Mouse (Mus musculus) intestine, embryonic 16.5 days (tissue): Measurements from ENCODE around the gene Tmem200c. TPM values are rescaled to one million over a fixed set of nuclear protein-coding genes. Genes with fewer than 3 reads are reported as not detected.

Source experiments
- ATAC-seq: fragments of 200-750 bp; cut with Nextera tagmentation; 2 replicates; pipeline ENCODE4 v1.8.0; 2017; ENCODE audit warnings: moderate TSS enrichment, moderate library complexity
- H3K27ac ChIP-seq: fragments of 300-500 bp; sonication (generic); 2 replicates; pipeline ENCODE4 v1.5.1; 2014; ENCODE audit warnings: mild to moderate bottlenecking, low read length
- H3K27me3 ChIP-seq: fragments of 300-500 bp; sonication (generic); replicated peaks from 2 replicates; pipeline ENCODE4 v1.6.1; 2014; ENCODE audit warnings: low read length, control low read depth, mixed read lengths; ENCODE audit not compliant: control insufficient read depth, insufficient read depth
- H3K36me3 ChIP-seq: fragments of 300-500 bp; sonication (generic); 2 replicates; pipeline ENCODE4 v1.6.1; 2014; ENCODE audit warnings: low read length, control low read depth; ENCODE audit not compliant: control insufficient read depth, insufficient read depth
- H3K4me1 ChIP-seq: fragments of 300-500 bp; sonication (generic); 2 replicates; pipeline ENCODE4 v1.6.1; 2014; ENCODE audit warnings: low read length, control low read depth, mixed read lengths; ENCODE audit not compliant: control insufficient read depth, insufficient read depth
- H3K4me2 ChIP-seq: fragments of 300-500 bp; sonication (generic); 2 replicates; pipeline ENCODE4 v1.6.1; 2014; ENCODE audit warnings: low read depth, low read length, control low read depth
- H3K4me3 ChIP-seq: fragments of 300-500 bp; sonication (generic); 2 replicates; pipeline ENCODE4 v1.5.1; 2014; ENCODE audit warnings: mild to moderate bottlenecking, low read length
- H3K9ac ChIP-seq: fragments of 300-500 bp; sonication (generic); 2 replicates; pipeline ENCODE4 v1.6.1; 2014; ENCODE audit warnings: low read depth, low read length
- H3K9me3 ChIP-seq: fragments of 300-500 bp; sonication (generic); 2 replicates; pipeline ENCODE4 v1.6.1; 2016; ENCODE audit warnings: low read length, control low read depth; ENCODE audit not compliant: control insufficient read depth
- WGBS: fragments of 180-500 bp; shearing (Covaris S2); extraction: QIAGEN DNeasy Blood & Tissue Kit; methylation state at CpG from one replicate; pipeline ENCODE4 v1.1.7; 2014; 5-methylcytosine and 5-hydroxymethylcytosine counted together
- polyA plus RNA-seq: library from polyadenylated mRNA; unstranded; fragments of >200 nt; fragmentation: Nextera tagmentation; extraction: Ambion mirVana; gene quantifications from 2 replicates; pipeline ENCODE4 v1.2.1, GENCODE M21; 2015

Gene Tmem200c
- polyA plus RNA-seq, 1 experiment from 2014 or later: 0.10 TPM

- peak; percentile 69 for ATAC-seq
- Histone ChIP-seq H3K36me3 (no peaks in the 10 kb centered on the region), H3K4me2 (no peak overlapping the region), H3K9me3 (no peaks in the 10 kb centered on the region), H3K9ac (no peak overlapping the region), H3K27ac (no peak overlapping the region), H3K27me3 (no peaks in the 10 kb centered on the region), H3K4me1 (peaks cover 4% of the 10 kb centered on the region), H3K4me3 (no peak overlapping the region)
- 55% methylated on average over 3 of the region's 3 CpGs for WGBS
These were observed 57.2 kb downstream of the Tmem200c start for GRCm38 (mm10) chr17:68883474-68884083.

DNA sequence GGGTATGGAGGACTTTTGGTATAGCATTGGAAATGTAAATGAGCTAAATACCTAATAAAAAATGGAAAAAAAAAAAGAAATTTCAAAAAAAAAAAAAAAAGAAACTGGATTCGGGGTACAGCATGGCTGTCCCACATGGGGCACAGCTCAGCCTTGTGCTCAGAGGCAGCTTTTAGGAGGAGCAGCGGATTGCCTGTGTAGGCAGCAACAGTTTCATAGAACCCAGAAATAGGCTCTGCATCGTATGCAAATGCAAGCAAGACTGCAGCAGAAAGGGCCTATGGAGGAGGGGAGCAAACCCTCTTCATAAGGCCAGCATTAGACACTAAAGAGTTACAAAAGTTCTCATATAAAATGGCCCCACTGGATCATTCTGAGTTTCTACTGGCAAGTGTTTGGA, 64.2 kb downstream of the Tmem200c start:
- no peaks in the 10 kb centered on the region for H3K27me3 ChIP-seq
- no peak for ATAC-seq
- 88% methylated on average over 3 of the region's 3 CpGs for WGBS
- H3K4me3 ChIP-seq: no peak overlapping the region
- no peaks in the 10 kb centered on the region for H3K4me1 ChIP-seq
- no peak overlapping the region for H3K9ac ChIP-seq
- no peak overlapping the region for H3K27ac ChIP-seq
- H3K4me2 ChIP-seq: no peak overlapping the region
- H3K9me3 ChIP-seq: no peaks in the 10 kb centered on the region
- H3K36me3 ChIP-seq: no peaks in the 10 kb centered on the region

Other genes starting within 250 kb of the Tmem200c start
- 142 and 168 TPM in 2 replicates for gene Epb41l3, start 249.1 kb downstream of the Tmem200c start, polyA plus RNA-seq